Mouse (Mus musculus): ENCODE data around the gene Fes. TPM values are rescaled to one million over a fixed set of nuclear protein-coding genes. Genes with fewer than 3 reads are reported as not detected.

Fes gene
- polyA plus RNA-seq, 1 experiment from 2014 or later, result 5.6 TPM

DNA sequence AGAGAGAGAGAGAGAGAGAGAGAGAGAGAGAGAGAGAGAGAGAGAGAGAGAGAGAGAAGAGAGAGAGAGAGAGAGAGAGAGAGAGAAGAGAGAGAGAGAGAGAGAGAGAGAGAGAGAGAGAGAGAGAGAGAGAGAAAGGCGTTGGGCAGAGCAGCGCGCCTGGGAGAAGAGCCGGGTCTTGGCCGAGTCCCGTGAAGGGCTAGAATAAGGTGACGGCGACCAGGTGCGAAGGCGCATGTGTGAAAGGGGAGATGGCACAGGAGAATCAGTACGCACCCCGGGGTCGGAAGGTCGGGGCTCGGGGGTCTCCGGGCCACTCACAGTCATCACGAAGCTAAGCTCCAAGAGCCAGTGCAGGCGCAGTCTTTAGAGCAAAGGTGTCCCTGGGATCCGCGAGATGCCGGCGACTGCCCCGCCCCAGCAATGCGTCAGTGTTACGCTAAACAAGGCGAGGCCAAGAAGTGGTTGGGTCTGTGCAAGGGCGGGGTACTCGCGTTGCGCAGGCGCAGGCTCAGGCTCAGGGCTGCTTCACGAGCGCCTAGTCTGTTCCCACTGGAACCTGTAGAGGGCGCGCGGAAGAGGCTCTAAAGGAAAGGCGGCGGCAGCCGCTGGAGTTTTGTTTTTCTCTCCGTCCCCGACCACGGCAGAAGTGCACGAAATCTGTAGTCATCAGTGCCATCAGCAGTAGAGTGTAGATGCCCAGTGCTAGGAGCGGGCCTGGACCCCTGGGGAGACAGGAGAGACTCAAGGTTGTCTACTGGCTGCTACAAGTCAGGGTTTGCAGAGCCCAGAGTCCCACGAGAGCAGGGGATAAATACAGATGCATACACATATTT, 47.7 kb downstream of the Fes start:
- ChIA-PET POLR2A (interaction anchor here (1.0 to 1.9 kb wide), 4 partner anchors 11 to 31 kb away, joined by 3 to 7 read pairs (median 4); partner anchors contain the start of gene Rccd1), CTCF (interaction anchor here (0.7 to 4.9 kb wide), 14 partner anchors 8 to 244 kb away, joined by 3 to 23 read pairs (median 5); no protein-coding TSS in a partner anchor)
- no peaks in the 10 kb centered on the region for H3K27me3 ChIP-seq
- ATAC-seq, result peak; percentile 75
- no peak for TF ChIP-seq CTCF (IDR thresholded peaks at IDR 0.05)
- peak; percentile 76 for DNase-seq (ENCODE audit: low read depth, low spot score)
- in situ Hi-C loops (cut with MboI; ENCODE audit: low pct_unique_long_range_greater_than_20kb), result loop anchor here (5.0 kb wide), 1 partner anchor 37 kb away; no protein-coding TSS in a partner anchor

DNA sequence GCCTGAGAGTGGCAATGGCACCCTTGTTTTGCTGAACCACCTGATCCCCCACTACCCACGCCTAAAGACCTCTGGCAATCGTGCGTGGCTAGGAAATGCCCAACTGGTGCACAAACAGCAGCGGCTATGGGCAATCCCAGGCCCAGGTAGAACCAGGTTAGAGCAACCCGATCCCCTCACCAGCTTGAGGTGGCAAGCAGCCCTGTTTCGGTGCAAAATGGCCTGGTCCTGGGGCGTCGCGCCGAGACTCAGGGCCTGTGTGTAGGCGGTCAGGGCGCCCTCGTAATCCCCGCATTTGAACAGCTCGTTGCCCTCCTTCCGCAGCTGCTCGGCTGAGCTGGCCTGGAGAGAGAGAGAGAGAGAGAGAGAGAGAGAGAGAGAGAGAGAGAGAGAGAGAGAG, 48.4 kb downstream of the Fes start:
- ChIA-PET CTCF (interaction anchor here (1.2 to 4.9 kb wide), 6 partner anchors 7 to 43 kb away, joined by 5 to 23 read pairs (median 10); no protein-coding TSS in a partner anchor), POLR2A (interaction anchor here (1.0 to 1.9 kb wide), 3 partner anchors 10 to 31 kb away, joined by 3 to 7 read pairs (median 6); partner anchors contain the start of gene Rccd1)
- no peaks in the 10 kb centered on the region for H3K27me3 ChIP-seq
- in situ Hi-C loops (cut with MboI; ENCODE audit: low pct_unique_long_range_greater_than_20kb), result no loop called here
- ATAC-seq (peak; percentile 13), DNase-seq (ENCODE audit: low read depth, low spot score) (no peak)
- no peak for TF ChIP-seq CTCF (IDR thresholded peaks at IDR 0.05)

- DNase-seq (ENCODE audit: low read depth, low spot score) (no peak), ATAC-seq (no peak)
- in situ Hi-C loops (cut with MboI; ENCODE audit: low pct_unique_long_range_greater_than_20kb), result no loop called here
- ChIA-PET CTCF (interaction anchor here (0.9 to 1.9 kb wide), 3 partner anchors 10 to 247 kb away, joined by 3 to 7 read pairs (median 3); no protein-coding TSS in a partner anchor), POLR2A (interaction anchor here (1.1 to 2.2 kb wide), 3 partner anchors 8 to 12 kb away, joined by 3 to 7 read pairs (median 6); no protein-coding TSS in a partner anchor)
- H3K27me3 ChIP-seq, result no peaks in the 10 kb centered on the region
- no peak for TF ChIP-seq CTCF (IDR thresholded peaks at IDR 0.05)
Observed at GRCm38 (mm10) chr7:80336932-80337331, 50.8 kb downstream of the Fes start.

DNA sequence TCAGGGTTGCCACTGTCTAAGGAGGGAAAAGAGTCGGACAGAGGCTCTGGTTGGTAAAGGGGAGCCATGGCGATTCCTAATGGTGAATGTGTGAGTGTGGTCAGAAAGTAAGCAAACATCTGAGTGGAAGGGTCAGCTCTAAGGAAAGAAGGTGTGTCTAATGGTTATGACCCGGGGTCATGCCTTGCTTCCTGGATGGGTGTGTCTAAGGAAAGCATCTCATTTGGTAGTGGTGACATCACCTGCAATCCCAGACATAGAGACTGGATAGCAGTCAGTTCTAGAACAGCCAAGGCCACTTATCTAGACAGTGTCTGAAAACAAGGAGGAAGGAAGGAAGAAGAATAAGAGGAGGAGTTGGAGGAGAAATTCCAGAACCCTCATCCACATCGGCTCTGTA, 52.9 kb downstream of the Fes start:
- in situ Hi-C loops (cut with MboI; ENCODE audit: low pct_unique_long_range_greater_than_20kb), result no loop called here
- DNase-seq (ENCODE audit: low read depth, low spot score) (no peak), ATAC-seq (no peak)
- ChIA-PET CTCF (no interaction called here), POLR2A (interaction anchor here (1.0 to 2.2 kb wide), 2 partner anchors 8 to 10 kb away, joined by 4 to 7 read pairs; partner anchors contain the start of gene Rccd1)
- TF ChIP-seq CTCF (IDR thresholded peaks at IDR 0.05), result no peak
- H3K27me3 ChIP-seq, result no peaks in the 10 kb centered on the region

DNA sequence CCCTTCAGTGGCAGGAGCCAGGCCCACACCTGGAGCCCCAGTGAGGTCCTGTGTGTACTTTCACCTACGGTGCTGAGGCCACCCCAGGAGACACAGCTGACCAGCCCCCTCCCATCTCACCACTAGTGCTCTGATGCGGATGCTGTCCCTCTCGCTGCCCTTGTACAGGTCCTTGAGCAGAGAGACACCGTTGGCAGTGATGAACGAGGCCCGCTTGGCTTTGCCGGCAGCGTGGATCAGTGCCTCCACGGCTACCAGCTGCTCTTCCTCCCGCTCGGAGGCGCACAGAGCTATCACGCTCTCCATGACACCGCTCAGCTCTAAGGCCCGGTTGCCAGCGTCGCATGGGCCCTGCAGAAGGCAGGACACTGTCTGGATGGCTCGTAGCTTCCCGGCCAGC, 56.3 kb downstream of the Fes start:
- DNase-seq (ENCODE audit: low read depth, low spot score), result no peak
- POLR2A ChIA-PET, result no interaction called here
- no peak for ATAC-seq
- no peak for TF ChIP-seq CTCF (IDR thresholded peaks at IDR 0.05)
- no peaks in the 10 kb centered on the region for H3K27me3 ChIP-seq
- in situ Hi-C loops (cut with MboI; ENCODE audit: low pct_unique_long_range_greater_than_20kb), result no loop called here
- CTCF ChIA-PET, result interaction anchor here (1.5 to 2.1 kb wide), 3 partner anchors 9 to 11 kb away, joined by 5 to 8 read pairs (median 6); partner anchors contain the start of genes Hddc3 and Unc45a

DNA sequence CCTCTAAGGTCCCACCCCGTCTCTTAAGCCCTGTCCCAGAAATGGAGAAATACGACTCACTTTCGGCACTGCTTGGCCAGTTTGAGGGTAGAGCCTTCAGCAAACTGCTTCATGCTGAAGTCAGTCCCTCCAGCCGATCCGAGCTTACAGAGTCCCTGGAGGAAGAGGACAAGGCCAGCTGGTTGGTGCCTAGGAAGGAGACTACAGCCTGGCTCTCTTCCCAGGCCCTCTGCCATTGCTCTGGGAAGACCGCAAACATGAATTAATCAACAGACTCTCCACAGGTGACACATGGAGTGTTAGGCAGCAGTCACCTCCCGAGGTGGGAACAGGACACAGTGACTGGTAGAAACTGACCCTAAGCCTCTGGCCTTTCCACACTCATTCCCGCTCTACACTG, 57.5 kb downstream of the Fes start:
- POLR2A ChIA-PET, result no interaction called here
- DNase-seq (ENCODE audit: low read depth, low spot score) (no peak), ATAC-seq (no peak)
- no peak for TF ChIP-seq CTCF (IDR thresholded peaks at IDR 0.05)
- no peaks in the 10 kb centered on the region for H3K27me3 ChIP-seq
- CTCF ChIA-PET, result interaction anchor here (1.8 kb wide), 1 partner anchor 10 kb away, joined by 6 read pairs; the partner anchor contains the start of gene Unc45a
- in situ Hi-C loops (cut with MboI; ENCODE audit: low pct_unique_long_range_greater_than_20kb), result no loop called here

Other genes starting within 250 kb of the Fes start
- gene Sema4b, start 201.1 kb downstream of the Fes start, polyA plus RNA-seq (2021), result 55.3 TPM
- gene Cib1, start 155.1 kb downstream of the Fes start, polyA plus RNA-seq (2021), result 120 TPM
- 4.0 TPM for gene Gdpgp1, start 155.1 kb downstream of the Fes start, polyA plus RNA-seq (2021)
- 0.73 TPM for gene Ttll13, start 141.6 kb downstream of the Fes start, polyA plus RNA-seq (2021)
- 37.2 TPM for gene Ngrn, start 126.7 kb downstream of the Fes start, polyA plus RNA-seq (2021)
- 24.6 TPM for gene Vps33b, start 118.3 kb downstream of the Fes start, polyA plus RNA-seq (2021)
- gene Prc1, start 93.5 kb downstream of the Fes start, polyA plus RNA-seq (2021), result 93.8 TPM
- gene Rccd1, start 63.5 kb downstream of the Fes start, polyA plus RNA-seq (2021), result 11.5 TPM
- 71.3 TPM for gene Unc45a, start 46.9 kb downstream of the Fes start, polyA plus RNA-seq (2021)
- gene Hddc3, start 44.8 kb downstream of the Fes start, polyA plus RNA-seq (2021), result 78.7 TPM
- 129 TPM for gene Man2a2, start 16.6 kb downstream of the Fes start, polyA plus RNA-seq (2021)
- 120 TPM for gene Furin, start 17.5 kb upstream of the Fes start, polyA plus RNA-seq (2021)
- 6.0 TPM for gene Blm, start 147.2 kb upstream of the Fes start, polyA plus RNA-seq (2021)

Measured in Patski (cell line).